Mouse (Mus musculus) erythroid progenitor cell, adult 5-6 weeks (primary cell): ENCODE data around the gene Mapkapk3. TPM values are rescaled to one million over a fixed set of nuclear protein-coding genes. Genes with fewer than 3 reads are reported as not detected.
"Not testable (repeated sequence)": the region's sequence is repeated elsewhere in the genome, so short reads cannot be mapped to it uniquely, and the experiment has no call there.

Source experiments
- ATAC-seq: replicated peaks from 2 replicates; pipeline ENCODE4 v1.8.0; 2016; ENCODE audit warnings: moderate number of reproducible peaks, mild to moderate bottlenecking, moderate TSS enrichment, inconsistent platforms; ENCODE audit not compliant: poor library complexity, low FRiP score, severe bottlenecking
- total RNA-seq, 2 experiments: library from RNA; stranded (forward) in 1 of 2; stranded (reverse) in 1 of 2; fragments of 150-400 nt in 1 of 2; fragments of 186-747, 209-891 nt in 1 of 2; gene quantifications; 2 replicates each; pipeline versions ENCODE4 v1.2.3 to v1.2.4; 2015 to 2017; ENCODE audit warnings: low replicate concordance in 2 of 2

Mapkapk3 gene
- total RNA-seq, 2 experiments from 2014 or later, result 15.7 to 17.2 TPM

GRCm38 (mm10) chr9:107308346-107309000 is 18.8 kb upstream of the Mapkapk3 start:
- no peak for ATAC-seq

- ATAC-seq, result peak; percentile 41
Measured at GRCm38 (mm10) chr9:107307886-107308285, 18.2 kb upstream of the Mapkapk3 start.

DNA sequence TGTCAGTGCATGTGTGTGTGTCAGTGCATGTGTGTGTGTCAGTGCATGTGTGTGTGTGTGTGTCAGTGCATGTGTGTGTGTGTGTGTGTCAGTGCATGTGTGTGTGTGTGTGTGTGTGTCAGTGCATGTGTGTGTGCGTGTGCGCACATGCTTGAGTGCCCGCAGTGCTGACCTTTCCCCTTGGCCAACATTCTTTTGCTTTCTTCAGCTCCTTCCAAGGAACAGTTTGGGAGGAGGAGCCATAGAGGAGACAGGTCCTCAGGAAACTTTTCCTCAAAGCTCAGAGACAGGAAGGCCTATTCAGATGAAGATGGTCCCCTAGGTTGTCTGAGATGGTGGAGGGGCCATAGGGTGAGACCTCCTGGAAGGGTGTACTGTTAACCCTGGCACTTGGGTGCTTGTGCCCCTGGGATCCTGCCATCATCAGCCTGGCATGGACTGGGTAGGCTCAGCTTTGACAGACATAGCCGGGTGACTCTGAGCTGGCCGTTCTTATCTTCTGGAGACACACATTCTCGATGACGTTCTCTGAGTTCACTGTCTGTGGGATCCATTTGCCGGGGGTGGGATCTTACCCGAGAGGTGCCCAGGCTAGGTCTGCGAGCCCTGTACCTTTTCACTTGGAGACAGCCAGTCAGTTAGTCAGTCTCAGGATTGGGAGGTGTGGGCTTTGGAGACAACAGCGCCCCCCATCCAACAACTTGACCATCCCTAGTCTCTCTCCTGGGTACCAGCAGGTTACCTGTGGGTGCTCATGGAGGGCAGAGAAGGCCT is 17.6 kb upstream of the Mapkapk3 start:
- ATAC-seq, result peak; percentile 82

GRCm38 (mm10) chr9:107306673-107307072 is 17.0 kb upstream of the Mapkapk3 start:
- not testable (repeated sequence) for ATAC-seq

DNA sequence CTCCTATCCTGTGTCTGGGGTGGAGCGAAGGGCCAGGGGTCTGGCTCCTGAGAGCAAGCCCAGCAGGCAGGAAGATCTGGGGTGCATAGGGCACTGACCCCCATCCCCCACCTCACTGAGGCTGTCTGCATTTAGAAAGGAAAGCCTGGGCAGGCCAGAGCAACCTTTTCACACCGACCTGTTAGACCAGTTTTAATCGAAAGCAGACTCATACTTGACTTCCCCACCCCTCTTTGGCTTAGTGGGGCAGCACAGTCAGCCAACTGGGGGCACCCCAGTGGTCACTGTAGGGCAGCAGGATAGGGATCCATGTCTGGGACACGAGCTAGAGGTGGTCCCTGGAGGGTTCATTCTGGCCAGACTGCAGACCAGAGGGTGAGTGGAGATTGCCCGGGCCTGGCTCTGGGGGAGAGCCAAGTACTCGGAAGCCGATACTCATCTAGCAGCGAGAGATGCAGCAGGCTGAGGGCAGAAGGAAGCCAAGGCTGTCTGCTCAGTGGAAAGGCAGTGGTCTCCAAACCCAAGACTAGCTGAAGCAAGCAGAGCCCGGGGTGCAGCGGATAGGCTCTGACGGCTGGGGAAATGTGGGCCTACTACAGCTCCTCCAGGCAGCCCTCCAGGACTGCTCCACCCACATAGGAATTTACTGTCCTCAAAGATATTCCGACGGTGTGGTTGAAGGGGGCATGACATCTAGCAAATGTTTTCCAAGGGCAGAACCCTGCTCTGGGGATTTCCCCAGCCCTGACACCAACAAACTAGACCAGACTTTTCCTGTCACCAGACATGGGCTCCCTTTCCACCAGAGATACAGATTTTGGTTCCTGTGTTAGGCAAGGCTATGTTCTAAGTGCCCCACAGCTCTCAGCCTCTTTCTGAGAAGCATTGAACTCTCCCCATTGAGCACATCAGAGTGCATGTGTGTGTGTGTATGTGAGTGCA is 16.2 kb upstream of the Mapkapk3 start:
- peak; percentile 23; the same call in 1 of the 2 replicates for ATAC-seq

DNA sequence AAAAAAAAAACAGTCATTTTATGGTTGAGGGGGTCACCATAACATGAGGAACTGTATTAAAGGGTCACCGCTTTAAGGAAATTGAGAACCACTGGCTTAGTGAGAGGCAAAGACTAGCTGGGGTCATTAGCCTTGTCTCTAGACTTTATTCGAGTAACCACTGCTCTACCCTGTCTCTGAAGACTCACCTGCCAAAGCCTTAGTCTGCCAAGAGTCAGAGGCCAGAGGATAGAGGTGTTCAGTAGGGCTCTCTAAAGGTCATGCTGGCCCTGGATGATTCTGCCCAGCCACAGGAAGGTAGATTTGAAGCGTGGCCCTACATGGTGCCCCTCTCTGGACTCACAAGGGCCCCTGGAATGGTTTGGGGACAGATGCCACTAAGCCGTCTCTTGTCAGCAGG is 15.3 kb upstream of the Mapkapk3 start:
- no peak for ATAC-seq

GRCm38 (mm10) chr9:107304383-107304782 is 14.7 kb upstream of the Mapkapk3 start:
- peak; percentile 72 for ATAC-seq

DNA sequence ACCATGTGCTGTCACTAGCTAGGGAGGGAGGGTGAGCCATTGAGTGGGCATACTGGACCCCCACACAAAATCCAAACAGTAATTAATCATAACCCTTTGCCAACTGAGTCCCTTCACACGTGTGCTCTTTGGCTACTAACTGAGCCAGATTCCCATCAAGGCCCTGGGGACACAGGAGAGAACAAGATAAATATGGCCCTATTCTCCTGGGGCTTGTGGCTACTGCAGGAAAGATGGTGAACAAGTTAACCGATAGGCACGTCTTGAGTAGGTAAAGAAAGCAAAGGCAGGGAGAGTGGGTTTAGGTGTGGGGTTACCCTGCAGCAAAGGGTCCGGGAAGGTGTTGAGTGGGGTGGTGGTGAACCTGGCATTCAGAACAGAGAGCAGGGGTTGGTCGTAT is 14.2 kb upstream of the Mapkapk3 start:
- no peak for ATAC-seq

DNA sequence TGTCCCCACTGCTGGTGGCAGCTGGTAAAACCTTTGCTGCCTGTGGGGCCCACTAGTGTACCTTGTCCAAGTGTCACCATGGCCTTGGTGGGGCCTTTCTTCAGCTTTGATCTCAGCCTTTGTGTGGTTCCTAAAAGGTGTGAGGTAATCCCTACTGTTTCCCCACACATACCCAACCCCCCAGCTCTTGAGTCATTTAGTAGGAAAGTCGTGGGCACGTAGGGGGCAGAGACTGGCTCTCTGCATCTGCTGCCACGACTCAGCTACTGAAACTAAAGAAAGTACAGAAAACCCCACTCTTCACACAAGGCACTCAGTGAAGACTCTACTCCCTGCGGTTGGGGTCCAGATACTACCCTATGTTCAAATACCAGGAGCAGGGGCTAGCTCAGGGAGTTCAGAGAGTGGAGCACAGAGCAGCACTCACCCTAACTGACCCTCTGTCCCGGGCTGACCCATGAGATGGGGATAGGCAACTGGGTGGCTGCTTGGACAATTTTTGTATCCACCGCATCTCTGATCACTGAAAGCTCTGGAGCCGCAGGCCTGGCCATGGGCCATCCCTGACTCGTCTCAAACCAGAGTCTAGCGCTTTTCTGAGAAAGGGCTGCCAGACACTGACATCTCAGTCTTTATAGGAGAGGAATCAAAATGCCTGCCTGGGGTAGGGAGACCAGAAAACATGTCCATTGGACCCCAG is 13.6 kb upstream of the Mapkapk3 start:
- ATAC-seq, result no peak

- no peak for ATAC-seq
Measured at GRCm38 (mm10) chr9:107302592-107302991, 12.9 kb upstream of the Mapkapk3 start.

- ATAC-seq, result no peak
Measured at GRCm38 (mm10) chr9:107301554-107302331, 12.1 kb upstream of the Mapkapk3 start.

GRCm38 (mm10) chr9:107300224-107300973 is 10.7 kb upstream of the Mapkapk3 start:
- ATAC-seq, result no peak

DNA sequence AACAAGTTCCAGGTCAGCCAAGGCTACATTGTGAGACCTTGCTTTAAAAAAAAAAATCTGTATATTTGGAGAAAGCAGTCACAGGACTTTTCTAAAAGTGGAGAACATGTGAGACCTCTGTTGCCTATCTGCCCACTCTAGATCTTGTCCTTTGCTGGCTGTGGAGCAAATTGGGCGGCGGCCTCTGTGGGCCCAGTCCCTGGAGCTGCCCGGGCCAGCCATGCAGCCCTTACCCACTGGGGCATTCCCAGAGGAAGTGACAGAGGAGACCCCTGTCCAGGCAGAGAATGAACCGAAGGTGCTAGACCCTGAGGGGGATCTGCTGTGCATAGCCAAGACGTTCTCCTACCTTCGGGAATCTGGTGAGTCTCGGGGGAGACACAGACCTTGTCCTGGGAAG is 10.1 kb upstream of the Mapkapk3 start:
- ATAC-seq, result no peak

- no peak for ATAC-seq
Measured at GRCm38 (mm10) chr9:107298876-107299275, 9.2 kb upstream of the Mapkapk3 start.

GRCm38 (mm10) chr9:107298059-107298780 is 8.5 kb upstream of the Mapkapk3 start:
- ATAC-seq, result peak; percentile 44

DNA sequence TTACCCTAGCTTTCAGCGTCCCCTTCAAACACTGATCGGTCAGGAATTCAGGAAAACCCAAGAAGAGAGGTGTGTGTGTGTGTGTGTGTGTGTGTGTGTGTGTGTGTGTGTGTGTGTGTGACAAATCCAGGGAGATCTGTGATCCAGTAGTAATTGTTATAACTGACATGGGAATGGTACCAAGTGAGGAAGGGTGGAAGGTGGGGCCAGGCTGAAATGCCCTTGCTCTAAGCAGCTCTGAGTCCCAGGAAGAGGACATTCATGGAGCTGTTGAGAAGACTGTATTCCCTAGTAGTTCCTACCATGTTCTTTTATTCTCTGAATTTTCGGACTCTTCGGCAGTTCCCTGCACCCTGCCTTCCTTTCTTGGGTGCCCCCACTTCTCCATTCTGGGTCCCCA is 8.0 kb upstream of the Mapkapk3 start:
- ATAC-seq, result no peak

- no peak for ATAC-seq
Measured at GRCm38 (mm10) chr9:107297059-107297458, 7.4 kb upstream of the Mapkapk3 start.
